Mouse (Mus musculus): ENCODE results near the gene Otud7b. TPM values are rescaled to one million over a fixed set of nuclear protein-coding genes. Genes with fewer than 3 reads are reported as not detected.

The Otud7b gene
- total RNA-seq (2018; cell fraction: chromatin; rRNA removed) = 100 to 1,000 TPM in 2 of 26 experiments, 10 to 100 TPM in 24; 22.7 to 133 (median 45.4) TPM
- total RNA-seq (2018; cell fraction: cytosol; rRNA removed) = 10 to 100 TPM in 25 of 26 experiments, 1 to 10 TPM in 1; 9.8 to 27.5 (median 15.3) TPM
- total RNA-seq (2018; cell fraction: nucleus; rRNA removed) = 10 to 100 TPM; 15.6 to 56.0 (median 25.7) TPM
- 9.7 to 10.5 TPM (median 10.4 TPM) in 3 replicates for polyA plus RNA-seq (2018)

DNA sequence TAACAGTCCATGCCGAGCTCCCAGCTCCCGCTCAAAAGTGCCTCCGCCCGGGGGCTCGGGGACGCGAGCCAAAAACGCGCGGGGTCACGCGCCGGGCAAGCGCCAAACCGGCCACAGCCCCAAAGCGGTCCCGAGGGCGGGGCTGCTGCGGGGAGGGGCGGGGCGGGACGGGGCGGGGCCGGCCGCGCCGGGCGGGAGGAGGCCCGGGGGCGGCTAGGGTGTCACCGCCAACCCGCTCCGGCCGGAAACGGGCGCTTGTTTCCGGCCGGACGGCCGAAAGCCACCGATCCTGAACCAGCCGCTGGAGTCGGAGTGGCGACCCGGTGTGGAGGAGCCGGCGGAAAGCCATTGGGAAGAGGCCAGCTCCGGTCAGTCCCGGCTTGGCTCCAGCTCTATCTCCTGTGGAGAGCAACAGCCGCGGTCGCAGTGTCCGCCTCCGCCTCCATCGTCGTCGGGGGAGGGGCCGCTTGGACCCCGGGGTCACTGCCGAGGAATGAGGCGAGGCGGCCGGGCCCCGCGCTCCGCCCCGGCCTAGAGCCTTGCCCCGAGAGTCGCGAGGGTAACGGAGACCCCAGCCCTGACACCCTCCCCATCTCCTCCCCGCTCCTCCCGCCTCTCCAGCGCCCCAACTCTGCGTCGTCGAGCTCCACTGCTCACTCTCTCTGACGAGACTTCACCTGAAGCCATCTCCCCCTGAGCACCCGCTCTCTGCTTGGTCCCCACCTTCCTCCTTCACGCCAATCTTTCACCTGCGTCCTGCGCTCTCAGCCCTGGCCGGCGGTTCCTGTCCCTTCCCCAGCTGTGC lies at the start of gene Otud7b:
Otud7b (plus strand) TSS at position 267 of the 805 bp plus-strand sequence.
- H3K4me3 ChIP-seq (ENCODE audit: inconsistent target) = peak within 1 kb of the TSS; percentile 79
- H3K36me3 ChIP-seq (ENCODE audit: inconsistent target) = no peaks in the 10 kb centered on the region
- peaks cover 30% of the 10 kb centered on the region for H3K79me2 ChIP-seq (ENCODE audit: inconsistent target)
- H3K27ac ChIP-seq = peak within 1 kb of the TSS; percentile 46
- WGBS (ENCODE audit: missing documents) = 1% methylated on average over 69 of the region's 84 CpGs

DNA sequence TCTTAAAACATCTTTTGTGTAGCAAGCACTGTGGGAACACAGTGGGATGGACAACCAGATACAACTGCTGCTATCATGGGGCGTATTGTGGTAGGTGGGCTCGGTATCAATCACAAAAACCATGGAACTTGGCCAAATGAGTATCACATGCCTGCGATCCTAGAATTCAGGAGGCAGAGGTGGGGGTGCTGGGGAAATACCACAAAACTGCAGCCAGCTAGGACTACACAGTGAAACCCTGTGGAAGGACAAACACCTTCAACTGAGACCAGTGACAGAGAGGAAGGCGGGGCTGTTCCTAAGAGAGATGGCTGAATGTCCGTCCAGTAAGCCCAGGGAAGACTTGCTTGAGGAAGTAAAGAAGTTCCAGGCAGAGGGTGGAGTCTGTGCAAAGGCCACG lies 49.0 kb upstream of the Otud7b start:
- H3K79me2 ChIP-seq (ENCODE audit: inconsistent target) = peaks cover 24% of the 10 kb centered on the region
- H3K4me3 ChIP-seq (ENCODE audit: inconsistent target) = no peak overlapping the region
- no peak overlapping the region for H3K27ac ChIP-seq
- H3K36me3 ChIP-seq (ENCODE audit: inconsistent target) = peaks cover 10% of the 10 kb centered on the region; the same call in 1 of the 2 replicates
- 73% methylated on average over 6 of the region's 6 CpGs for WGBS (ENCODE audit: missing documents)

DNA sequence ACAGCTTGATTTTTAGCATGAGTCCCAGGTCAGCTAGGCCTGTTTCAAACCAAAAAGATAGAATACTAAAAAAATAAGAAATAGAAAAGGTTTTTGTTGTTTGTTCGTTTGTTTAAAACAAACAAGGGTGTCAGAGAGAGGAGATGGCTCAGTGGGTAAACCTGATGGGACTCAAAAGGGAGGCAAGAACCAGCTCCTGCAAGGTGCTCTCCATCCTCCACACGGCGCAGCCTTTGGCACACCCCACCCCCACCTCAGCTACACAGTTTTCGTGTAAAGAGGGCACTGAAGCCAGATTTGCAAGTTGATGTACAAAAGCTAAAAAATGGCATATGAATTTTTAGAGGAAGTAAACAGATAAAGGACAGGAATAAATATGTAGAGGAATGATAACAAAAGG lies 48.3 kb upstream of the Otud7b start:
- H3K4me3 ChIP-seq (ENCODE audit: inconsistent target) = no peak overlapping the region
- H3K36me3 ChIP-seq (ENCODE audit: inconsistent target) = peaks cover 10% of the 10 kb centered on the region; the same call in 1 of the 2 replicates
- H3K79me2 ChIP-seq (ENCODE audit: inconsistent target) = peaks cover 24% of the 10 kb centered on the region
- 92% methylated on average over 4 of the region's 4 CpGs for WGBS (ENCODE audit: missing documents)
- H3K27ac ChIP-seq = no peak overlapping the region

DNA sequence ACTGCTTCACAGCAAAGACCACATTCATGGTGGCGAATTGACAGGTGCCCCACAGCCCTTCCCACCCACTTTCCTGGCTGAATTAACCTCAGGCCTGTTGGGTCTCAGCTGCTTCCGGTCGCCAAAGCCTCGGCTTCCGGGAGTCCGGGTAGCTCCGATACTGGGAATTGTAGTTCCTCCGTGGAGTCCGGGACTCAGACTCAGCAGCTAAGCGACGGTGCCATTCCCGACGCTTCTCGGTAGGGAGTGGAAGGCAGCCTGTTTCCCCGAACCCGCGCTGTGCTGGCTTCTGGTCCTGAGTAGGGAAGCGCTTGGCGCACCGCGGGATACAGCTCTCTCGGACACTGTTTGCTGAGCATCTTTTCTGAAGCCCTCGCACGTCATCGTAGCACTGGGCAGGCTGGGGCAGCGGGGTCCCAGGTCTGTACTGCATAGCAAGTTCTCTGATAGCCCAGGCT lies 46.6 kb upstream of the Otud7b start:
- peak overlapping the region; percentile 75 for H3K27ac ChIP-seq
- H3K36me3 ChIP-seq (ENCODE audit: inconsistent target) = peaks cover 6% of the 10 kb centered on the region; the same call in 1 of the 2 replicates
- peak overlapping the region; percentile 90 for H3K4me3 ChIP-seq (ENCODE audit: inconsistent target)
- H3K79me2 ChIP-seq (ENCODE audit: inconsistent target) = peaks cover 24% of the 10 kb centered on the region
- WGBS (ENCODE audit: missing documents) = 1% methylated on average over 26 of the region's 26 CpGs

DNA sequence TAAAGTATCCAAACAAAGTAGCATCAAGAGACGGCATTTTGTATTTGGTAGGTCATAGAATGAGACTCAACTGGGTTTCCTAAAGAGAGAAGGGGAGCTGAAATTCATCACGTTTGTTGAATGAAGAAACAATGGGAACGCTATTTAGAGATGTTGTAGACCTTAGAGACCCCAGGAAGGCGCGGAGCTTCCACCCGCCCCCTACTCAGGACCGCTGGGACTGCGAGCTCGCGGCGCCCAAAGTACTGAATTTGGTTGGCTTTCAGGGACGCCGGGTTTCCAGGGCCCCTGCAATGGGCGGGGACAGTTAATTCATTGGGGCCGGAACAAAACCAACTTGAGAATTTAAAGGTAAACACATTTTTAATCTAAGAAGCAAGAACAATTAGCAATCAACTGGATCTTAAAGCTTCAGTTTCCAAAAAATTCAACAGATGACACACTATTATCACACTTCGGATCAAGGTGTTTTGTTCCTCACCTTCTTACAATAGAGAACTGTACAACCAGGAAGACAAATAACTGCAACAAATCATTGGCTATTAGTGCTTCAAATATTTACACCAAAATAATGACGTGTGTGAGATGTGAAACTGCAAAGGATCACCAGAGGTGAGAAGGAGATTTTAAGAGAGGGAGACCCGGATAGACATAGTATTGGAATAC lies 46.0 kb upstream of the Otud7b start, which contains the start of gene Vps45:
Vps45 (minus strand) TSS at position 236 of the 666 bp plus-strand sequence.
- WGBS (ENCODE audit: missing documents) = 2% methylated on average over 15 of the region's 18 CpGs

DNA sequence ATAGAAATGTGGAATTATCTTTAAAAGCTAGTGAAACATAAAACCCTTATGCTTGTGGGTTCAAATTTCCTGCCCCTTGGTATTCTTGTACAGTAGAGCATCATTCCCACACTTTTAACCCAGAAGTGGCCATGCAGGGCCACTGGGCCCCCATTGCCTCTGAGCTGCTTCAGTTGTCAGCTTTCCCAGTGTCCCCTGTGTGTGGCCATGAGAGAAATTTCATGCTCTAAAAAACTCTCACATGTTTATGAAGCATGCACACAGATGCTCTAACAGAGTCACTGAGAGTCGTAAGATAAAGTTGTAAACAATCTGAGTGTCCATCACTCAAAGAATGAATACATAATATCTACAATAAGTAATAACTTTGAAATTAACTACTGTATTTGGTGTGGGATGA lies 44.2 kb upstream of the Otud7b start:
- WGBS (ENCODE audit: missing documents) = 91% methylated on average over 1 of the region's 1 CpGs
- Histone ChIP-seq H3K4me3 (ENCODE audit: inconsistent target) (no peak overlapping the region), H3K27ac (no peak overlapping the region), H3K36me3 (ENCODE audit: inconsistent target) (peaks cover 4% of the 10 kb centered on the region; the same call in 1 of the 2 replicates), H3K79me2 (ENCODE audit: inconsistent target) (peaks cover 24% of the 10 kb centered on the region)

More for the DNA sequence above, 46.0 kb upstream of the Otud7b start, which contains the start of gene Vps45:
- Histone ChIP-seq H3K36me3 (ENCODE audit: inconsistent target) (peaks cover 4% of the 10 kb centered on the region; the same call in 1 of the 2 replicates), H3K27ac (peak within 1 kb of the TSS; percentile 75), H3K79me2 (ENCODE audit: inconsistent target) (peaks cover 24% of the 10 kb centered on the region), H3K4me3 (ENCODE audit: inconsistent target) (peak within 1 kb of the TSS; percentile 90)

DNA sequence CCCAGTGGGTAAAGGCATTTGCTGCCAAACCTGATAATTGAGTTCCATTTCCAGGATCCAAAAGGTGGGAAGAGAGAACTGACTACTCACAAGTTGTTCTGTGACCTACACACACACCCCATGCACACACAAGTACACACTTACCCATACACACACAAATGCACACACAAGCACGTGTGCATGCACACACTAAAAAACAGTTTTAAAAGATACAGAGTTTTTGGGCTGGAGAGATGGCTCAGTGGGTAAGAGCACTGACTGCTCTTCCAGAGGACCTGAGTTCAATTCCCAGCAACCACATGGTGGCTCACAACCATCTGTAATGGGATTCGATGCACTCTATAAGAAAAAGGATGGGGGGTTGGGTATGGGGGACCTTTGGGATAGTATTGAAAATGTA lies 41.0 kb upstream of the Otud7b start:
- Histone ChIP-seq H3K4me3 (ENCODE audit: inconsistent target) (no peak overlapping the region), H3K27ac (no peak overlapping the region), H3K79me2 (ENCODE audit: inconsistent target) (no peaks in the 10 kb centered on the region), H3K36me3 (ENCODE audit: inconsistent target) (no peaks in the 10 kb centered on the region)
- 100% methylated on average over 2 of the region's 2 CpGs for WGBS (ENCODE audit: missing documents)

DNA sequence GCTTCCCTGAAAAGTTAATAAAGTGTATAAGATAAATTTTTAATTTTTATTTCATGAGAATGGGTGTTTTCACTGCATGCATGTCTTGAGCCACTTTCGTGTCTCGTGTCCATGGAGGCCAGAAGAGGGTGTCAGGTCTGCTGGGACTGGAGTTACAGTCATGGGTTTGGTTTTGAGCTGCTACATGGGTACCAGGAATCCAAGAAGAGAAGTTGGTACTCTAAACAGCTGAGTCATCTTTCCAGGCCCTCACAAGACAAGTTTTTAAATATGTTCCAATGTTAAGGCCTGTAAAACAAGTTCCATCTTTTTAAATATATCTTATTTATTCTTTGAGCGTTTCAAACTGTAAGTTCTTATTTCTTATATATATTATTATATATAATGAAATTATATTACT lies 40.1 kb upstream of the Otud7b start:
- Histone ChIP-seq H3K36me3 (ENCODE audit: inconsistent target) (no peaks in the 10 kb centered on the region), H3K27ac (no peak overlapping the region), H3K4me3 (ENCODE audit: inconsistent target) (no peak overlapping the region), H3K79me2 (ENCODE audit: inconsistent target) (no peaks in the 10 kb centered on the region)
- 56% methylated on average over 3 of the region's 3 CpGs for WGBS (ENCODE audit: missing documents)

DNA sequence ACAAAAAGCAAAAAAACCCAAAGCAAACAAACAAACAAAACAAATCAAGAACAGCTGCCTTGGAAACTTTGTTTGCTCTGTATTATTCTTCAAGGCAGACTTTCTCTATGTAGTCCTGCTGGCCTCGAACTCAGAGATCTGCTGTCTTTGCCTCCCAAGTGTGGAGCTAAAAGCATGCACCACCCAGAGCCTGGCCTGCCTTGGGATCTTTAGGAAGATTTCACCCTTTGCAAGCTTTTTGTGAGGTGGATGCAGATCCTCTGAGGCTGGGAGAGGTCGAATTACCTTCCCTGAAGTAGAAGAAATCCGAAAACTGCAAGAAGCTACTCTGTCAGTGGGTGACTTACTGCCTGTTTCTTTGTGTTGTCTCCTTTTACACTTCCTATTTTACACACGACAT lies 39.2 kb upstream of the Otud7b start:
- WGBS (ENCODE audit: missing documents) = 57% methylated on average over 4 of the region's 4 CpGs
- H3K27ac ChIP-seq = no peak overlapping the region

DNA sequence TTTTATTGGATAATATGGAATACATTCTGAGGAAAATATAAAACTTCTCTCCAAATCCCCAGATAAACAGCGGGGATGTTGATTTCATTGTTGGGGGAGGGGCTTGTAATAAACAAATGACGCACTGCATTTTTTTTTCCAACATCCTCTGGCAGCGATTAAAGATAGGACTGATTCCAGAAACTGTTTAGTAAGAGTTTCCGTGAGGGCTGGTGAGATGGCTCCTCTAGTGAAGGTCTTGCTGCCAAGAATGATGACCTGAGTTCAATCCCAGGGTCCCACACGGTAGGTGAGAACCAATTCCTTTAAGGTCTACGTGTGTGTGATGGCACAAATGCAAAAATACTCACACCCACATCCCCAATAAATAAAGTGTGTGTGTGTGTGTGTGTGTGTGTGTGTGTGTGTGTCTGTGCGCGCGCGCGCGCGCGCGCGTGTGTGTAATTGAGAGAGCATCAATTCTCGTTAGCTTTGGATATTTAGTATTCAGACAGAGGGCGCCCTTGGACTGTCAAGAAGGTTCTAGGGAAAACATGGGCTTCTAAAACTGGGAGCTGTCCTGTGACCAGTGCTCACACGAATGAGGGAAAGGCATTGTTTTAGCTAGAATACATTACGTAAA lies 38.5 kb upstream of the Otud7b start:
- H3K4me3 ChIP-seq (ENCODE audit: inconsistent target) = no peak overlapping the region
- 48% methylated on average over 10 of the region's 20 CpGs for WGBS (ENCODE audit: missing documents)
- H3K36me3 ChIP-seq (ENCODE audit: inconsistent target) = no peaks in the 10 kb centered on the region
- no peak overlapping the region for H3K27ac ChIP-seq
- no peaks in the 10 kb centered on the region for H3K79me2 ChIP-seq (ENCODE audit: inconsistent target)

More for the DNA sequence above, 39.2 kb upstream of the Otud7b start:
- H3K79me2 ChIP-seq (ENCODE audit: inconsistent target) = no peaks in the 10 kb centered on the region
- no peak overlapping the region for H3K4me3 ChIP-seq (ENCODE audit: inconsistent target)
- no peaks in the 10 kb centered on the region for H3K36me3 ChIP-seq (ENCODE audit: inconsistent target)

DNA sequence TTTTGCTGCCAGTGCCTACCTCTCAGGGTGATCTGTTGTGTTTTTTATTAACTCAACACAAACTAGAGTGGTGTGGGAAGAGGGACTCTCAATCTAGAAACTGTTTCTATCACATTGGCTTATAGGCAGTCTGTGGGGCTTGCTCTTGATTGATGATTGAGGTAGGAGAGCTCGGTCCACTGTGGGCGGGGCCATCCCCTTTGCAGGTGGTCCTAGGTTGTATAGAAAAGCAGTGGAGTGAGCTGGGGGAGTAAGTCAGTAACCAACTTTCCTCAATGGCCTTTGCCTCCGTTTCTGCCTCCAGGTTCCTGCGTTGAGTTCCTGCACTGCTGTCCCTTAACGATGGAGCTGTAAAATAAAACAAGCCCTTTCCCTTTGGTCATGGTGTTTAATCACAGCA lies 37.6 kb upstream of the Otud7b start:
- H3K27ac ChIP-seq = no peak overlapping the region
- no peaks in the 10 kb centered on the region for H3K36me3 ChIP-seq (ENCODE audit: inconsistent target)
- 82% methylated on average over 5 of the region's 5 CpGs for WGBS (ENCODE audit: missing documents)
- H3K79me2 ChIP-seq (ENCODE audit: inconsistent target) = no peaks in the 10 kb centered on the region
- no peak overlapping the region for H3K4me3 ChIP-seq (ENCODE audit: inconsistent target)

DNA sequence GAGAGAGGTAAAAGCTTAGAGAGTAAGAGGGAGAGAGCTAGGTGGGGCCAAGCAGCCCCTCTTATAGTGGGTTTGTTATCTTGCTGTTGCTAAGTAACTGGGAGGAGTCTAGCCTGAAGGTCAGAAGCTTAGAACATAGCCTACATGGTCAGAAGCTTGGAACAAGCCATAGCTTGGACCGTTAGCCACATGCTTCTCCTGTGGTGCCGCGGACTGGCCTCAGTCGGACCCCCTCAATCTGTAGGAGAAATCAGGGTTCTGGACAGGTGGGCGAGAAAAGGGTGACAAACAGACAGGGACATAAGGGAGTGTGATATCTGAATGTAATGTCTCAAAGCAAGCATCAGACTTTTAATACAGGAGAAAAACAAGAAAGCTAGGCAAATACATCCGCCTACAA lies 35.3 kb upstream of the Otud7b start:
- 93% methylated on average over 6 of the region's 6 CpGs for WGBS (ENCODE audit: missing documents)
- no peak overlapping the region for H3K4me3 ChIP-seq (ENCODE audit: inconsistent target)
- H3K36me3 ChIP-seq (ENCODE audit: inconsistent target) = no peaks in the 10 kb centered on the region
- H3K79me2 ChIP-seq (ENCODE audit: inconsistent target) = no peaks in the 10 kb centered on the region
- H3K27ac ChIP-seq = no peak overlapping the region

DNA sequence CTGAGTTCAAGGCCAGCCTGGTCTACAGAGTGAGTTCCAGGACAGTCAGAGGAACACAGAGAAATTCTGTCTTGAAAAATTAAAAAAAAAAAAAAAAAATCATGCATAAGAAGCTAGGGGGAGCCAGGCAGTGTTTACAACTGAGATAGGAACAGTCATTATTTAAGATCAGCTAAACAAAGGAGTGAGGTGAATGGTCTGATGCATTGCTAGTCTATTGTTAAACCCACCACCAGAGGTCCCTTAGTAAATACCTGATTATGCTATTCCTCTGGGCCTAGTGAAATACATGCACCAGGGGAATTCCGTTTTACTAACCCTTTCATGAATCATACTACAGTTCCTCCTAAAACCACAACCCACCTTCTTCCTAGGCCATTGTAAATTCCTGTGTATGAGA lies 34.8 kb upstream of the Otud7b start:
- WGBS (ENCODE audit: missing documents) = 43% methylated on average over 1 of the region's 1 CpGs
- no peaks in the 10 kb centered on the region for H3K79me2 ChIP-seq (ENCODE audit: inconsistent target)
- no peaks in the 10 kb centered on the region for H3K36me3 ChIP-seq (ENCODE audit: inconsistent target)
- H3K4me3 ChIP-seq (ENCODE audit: inconsistent target) = no peak overlapping the region
- no peak overlapping the region for H3K27ac ChIP-seq

DNA sequence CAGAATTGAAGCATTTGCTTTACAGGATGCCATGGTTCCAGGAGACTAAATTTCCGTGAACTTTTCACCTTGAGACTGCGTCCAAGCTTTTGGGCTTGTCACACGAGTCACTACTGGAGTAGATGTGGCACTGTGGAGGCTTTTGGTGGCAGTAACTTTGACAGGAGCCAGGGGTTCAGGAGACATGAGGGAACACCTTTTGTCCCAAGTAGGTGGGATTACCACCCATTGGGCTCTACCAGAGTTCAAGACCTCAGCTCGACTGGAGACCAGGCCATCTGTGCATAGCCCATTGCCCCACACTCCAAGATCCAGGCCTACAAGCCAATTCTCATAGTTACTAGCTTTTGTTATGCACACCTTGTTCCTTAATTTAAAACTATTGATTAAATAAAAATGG lies 34.1 kb upstream of the Otud7b start:
- 92% methylated on average over 4 of the region's 4 CpGs for WGBS (ENCODE audit: missing documents)
- Histone ChIP-seq H3K27ac (no peak overlapping the region), H3K36me3 (ENCODE audit: inconsistent target) (no peaks in the 10 kb centered on the region), H3K79me2 (ENCODE audit: inconsistent target) (no peaks in the 10 kb centered on the region), H3K4me3 (ENCODE audit: inconsistent target) (no peak overlapping the region)

All from macrophage (primary cell).